Mouse (Mus musculus): ENCODE measurements around the gene Ppp4r1. TPM values are rescaled to one million over a fixed set of nuclear protein-coding genes. Genes with fewer than 3 reads are reported as not detected.

The Ppp4r1 gene
- polyA plus RNA-seq, 1 experiment from 2014 or later, result 9.4 TPM

DNA sequence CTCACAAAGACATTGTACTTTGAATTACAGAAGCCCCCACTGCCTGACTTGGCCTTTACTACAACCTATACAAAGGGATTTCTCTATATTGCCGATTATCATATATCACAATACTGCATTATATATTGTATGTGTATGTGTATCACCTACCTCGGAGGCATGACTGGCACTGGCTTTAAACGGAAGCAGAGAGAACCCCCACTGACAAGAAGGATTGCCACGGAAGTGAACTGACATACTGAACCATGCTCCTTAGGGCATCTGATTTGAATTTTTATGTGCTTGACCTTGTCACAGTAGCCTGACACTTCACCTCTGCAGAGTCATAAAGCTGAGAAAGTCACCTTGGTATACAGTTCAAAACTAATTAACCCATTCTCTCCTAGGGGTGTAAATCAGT lies 39.4 kb upstream of the Ppp4r1 start:
- Histone ChIP-seq H3K9ac (ENCODE audit: low read depth, low read length) (no peak overlapping the region), H3K4me2 (ENCODE audit: low read depth, low read length) (no peak overlapping the region), H3K9me3 (replicated peaks; ENCODE audit: control insufficient read depth, low read length) (no peaks in the 10 kb centered on the region), H3K27ac (ENCODE audit: low read length) (no peak overlapping the region), H3K4me3 (ENCODE audit: low read depth, low read length) (no peak overlapping the region), H3K27me3 (ENCODE audit: control insufficient read depth, insufficient read depth, low read depth, low read length) (no peaks in the 10 kb centered on the region), H3K36me3 (ENCODE audit: control insufficient read depth, insufficient read depth) (no peaks in the 10 kb centered on the region), H3K4me1 (ENCODE audit: control insufficient read depth, low read depth, low read length) (no peaks in the 10 kb centered on the region)
- ATAC-seq (ENCODE audit: low read depth), result no peak
- WGBS (ENCODE audit: insufficient replicate concordance), result 69% methylated on average over 4 of the region's 4 CpGs

- H3K36me3 ChIP-seq (ENCODE audit: control insufficient read depth, insufficient read depth), result no peaks in the 10 kb centered on the region
- no peak overlapping the region for H3K4me3 ChIP-seq (ENCODE audit: low read depth, low read length)
- WGBS (ENCODE audit: insufficient replicate concordance), result 68% methylated on average over 11 of the region's 11 CpGs
- no peaks in the 10 kb centered on the region for H3K27me3 ChIP-seq (ENCODE audit: control insufficient read depth, insufficient read depth, low read depth, low read length)
- no peak overlapping the region for H3K9ac ChIP-seq (ENCODE audit: low read depth, low read length)
- ATAC-seq (ENCODE audit: low read depth), result no peak
- H3K27ac ChIP-seq (ENCODE audit: low read length), result no peak overlapping the region
- no peaks in the 10 kb centered on the region for H3K4me1 ChIP-seq (ENCODE audit: control insufficient read depth, low read depth, low read length)
- no peaks in the 10 kb centered on the region for H3K9me3 ChIP-seq (replicated peaks; ENCODE audit: control insufficient read depth, low read length)
- no peak overlapping the region for H3K4me2 ChIP-seq (ENCODE audit: low read depth, low read length)
These were observed 38.6 kb upstream of the Ppp4r1 start for GRCm38 (mm10) chr17:65743664-65744330.

- Histone ChIP-seq H3K36me3 (ENCODE audit: control insufficient read depth, insufficient read depth) (no peaks in the 10 kb centered on the region), H3K27ac (ENCODE audit: low read length) (no peak overlapping the region), H3K4me3 (ENCODE audit: low read depth, low read length) (no peak overlapping the region), H3K9me3 (replicated peaks; ENCODE audit: control insufficient read depth, low read length) (no peaks in the 10 kb centered on the region), H3K4me2 (ENCODE audit: low read depth, low read length) (no peak overlapping the region), H3K27me3 (ENCODE audit: control insufficient read depth, insufficient read depth, low read depth, low read length) (no peaks in the 10 kb centered on the region), H3K4me1 (ENCODE audit: control insufficient read depth, low read depth, low read length) (no peaks in the 10 kb centered on the region), H3K9ac (ENCODE audit: low read depth, low read length) (no peak overlapping the region)
- WGBS (ENCODE audit: insufficient replicate concordance), result 79% methylated on average over 6 of the region's 6 CpGs
- ATAC-seq (ENCODE audit: low read depth), result no peak
These were observed 36.1 kb upstream of the Ppp4r1 start for GRCm38 (mm10) chr17:65746314-65746713.

DNA sequence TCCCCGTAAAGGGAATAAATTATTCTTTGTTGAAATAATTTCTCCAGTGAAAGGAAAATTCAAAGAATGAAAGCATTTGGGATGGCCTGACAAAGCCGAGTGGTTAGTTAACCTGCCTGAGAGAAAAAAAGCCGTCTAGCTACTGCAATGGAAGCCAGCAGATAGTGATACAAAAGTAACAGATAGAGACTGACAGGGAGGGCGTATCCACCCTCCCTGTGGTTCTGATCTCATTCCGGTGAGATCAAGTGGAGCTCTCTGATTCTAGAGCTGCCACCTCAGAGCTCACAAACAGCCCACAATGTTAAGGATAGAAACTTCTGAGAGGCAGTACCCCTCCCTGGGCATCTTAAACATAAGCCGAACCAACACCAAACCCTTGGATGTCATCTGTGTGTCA lies 33.4 kb upstream of the Ppp4r1 start:
- WGBS (ENCODE audit: insufficient replicate concordance), result 53% methylated on average over 6 of the region's 6 CpGs
- H3K9me3 ChIP-seq (replicated peaks; ENCODE audit: control insufficient read depth, low read length), result no peaks in the 10 kb centered on the region
- no peak for ATAC-seq (ENCODE audit: low read depth)
- no peaks in the 10 kb centered on the region for H3K36me3 ChIP-seq (ENCODE audit: control insufficient read depth, insufficient read depth)
- no peak overlapping the region for H3K4me2 ChIP-seq (ENCODE audit: low read depth, low read length)
- H3K4me3 ChIP-seq (ENCODE audit: low read depth, low read length), result no peak overlapping the region
- H3K9ac ChIP-seq (ENCODE audit: low read depth, low read length), result no peak overlapping the region
- H3K4me1 ChIP-seq (ENCODE audit: control insufficient read depth, low read depth, low read length), result no peaks in the 10 kb centered on the region
- no peaks in the 10 kb centered on the region for H3K27me3 ChIP-seq (ENCODE audit: control insufficient read depth, insufficient read depth, low read depth, low read length)
- H3K27ac ChIP-seq (ENCODE audit: low read length), result no peak overlapping the region

- 61% methylated on average over 7 of the region's 7 CpGs for WGBS (ENCODE audit: insufficient replicate concordance)
- Histone ChIP-seq H3K4me2 (ENCODE audit: low read depth, low read length) (no peak overlapping the region), H3K27ac (ENCODE audit: low read length) (no peak overlapping the region), H3K27me3 (ENCODE audit: control insufficient read depth, insufficient read depth, low read depth, low read length) (no peaks in the 10 kb centered on the region), H3K9me3 (replicated peaks; ENCODE audit: control insufficient read depth, low read length) (no peaks in the 10 kb centered on the region; the same call in 1 of the 2 replicates), H3K4me1 (ENCODE audit: control insufficient read depth, low read depth, low read length) (no peaks in the 10 kb centered on the region), H3K9ac (ENCODE audit: low read depth, low read length) (no peak overlapping the region), H3K36me3 (ENCODE audit: control insufficient read depth, insufficient read depth) (no peaks in the 10 kb centered on the region), H3K4me3 (ENCODE audit: low read depth, low read length) (no peak overlapping the region)
- no peak for ATAC-seq (ENCODE audit: low read depth)
These were observed 32.6 kb upstream of the Ppp4r1 start for GRCm38 (mm10) chr17:65749803-65750202.

GRCm38 (mm10) chr17:65750301-65750700 lies 32.1 kb upstream of the Ppp4r1 start:
- Histone ChIP-seq H3K27me3 (ENCODE audit: control insufficient read depth, insufficient read depth, low read depth, low read length) (no peaks in the 10 kb centered on the region), H3K4me1 (ENCODE audit: control insufficient read depth, low read depth, low read length) (no peaks in the 10 kb centered on the region), H3K4me3 (ENCODE audit: low read depth, low read length) (no peak overlapping the region), H3K36me3 (ENCODE audit: control insufficient read depth, insufficient read depth) (no peaks in the 10 kb centered on the region), H3K27ac (ENCODE audit: low read length) (no peak overlapping the region), H3K9ac (ENCODE audit: low read depth, low read length) (no peak overlapping the region), H3K9me3 (replicated peaks; ENCODE audit: control insufficient read depth, low read length) (no peaks in the 10 kb centered on the region; the same call in 1 of the 2 replicates), H3K4me2 (ENCODE audit: low read depth, low read length) (no peak overlapping the region)
- no peak for ATAC-seq (ENCODE audit: low read depth)

- Histone ChIP-seq H3K4me3 (ENCODE audit: low read depth, low read length) (no peak overlapping the region), H3K9ac (ENCODE audit: low read depth, low read length) (no peak overlapping the region), H3K36me3 (ENCODE audit: control insufficient read depth, insufficient read depth) (no peaks in the 10 kb centered on the region), H3K4me2 (ENCODE audit: low read depth, low read length) (no peak overlapping the region), H3K27me3 (ENCODE audit: control insufficient read depth, insufficient read depth, low read depth, low read length) (no peaks in the 10 kb centered on the region), H3K27ac (ENCODE audit: low read length) (no peak overlapping the region), H3K4me1 (ENCODE audit: control insufficient read depth, low read depth, low read length) (no peaks in the 10 kb centered on the region), H3K9me3 (replicated peaks; ENCODE audit: control insufficient read depth, low read length) (no peaks in the 10 kb centered on the region; the same call in 1 of the 2 replicates)
- no peak for ATAC-seq (ENCODE audit: low read depth)
- 76% methylated on average over 6 of the region's 6 CpGs for WGBS (ENCODE audit: insufficient replicate concordance)
These were observed 29.2 kb upstream of the Ppp4r1 start for GRCm38 (mm10) chr17:65753130-65753529.

- H3K4me1 ChIP-seq (ENCODE audit: control insufficient read depth, low read depth, low read length), result no peaks in the 10 kb centered on the region
- no peaks in the 10 kb centered on the region for H3K36me3 ChIP-seq (ENCODE audit: control insufficient read depth, insufficient read depth)
- no peak for ATAC-seq (ENCODE audit: low read depth)
- no peak overlapping the region for H3K4me2 ChIP-seq (ENCODE audit: low read depth, low read length)
- 71% methylated on average over 3 of the region's 3 CpGs for WGBS (ENCODE audit: insufficient replicate concordance)
- no peaks in the 10 kb centered on the region; the same call in 1 of the 2 replicates for H3K9me3 ChIP-seq (replicated peaks; ENCODE audit: control insufficient read depth, low read length)
- no peaks in the 10 kb centered on the region for H3K27me3 ChIP-seq (ENCODE audit: control insufficient read depth, insufficient read depth, low read depth, low read length)
- H3K4me3 ChIP-seq (ENCODE audit: low read depth, low read length), result no peak overlapping the region
- H3K27ac ChIP-seq (ENCODE audit: low read length), result no peak overlapping the region
- no peak overlapping the region for H3K9ac ChIP-seq (ENCODE audit: low read depth, low read length)
These were observed 26.5 kb upstream of the Ppp4r1 start for GRCm38 (mm10) chr17:65755857-65756256.

GRCm38 (mm10) chr17:65757150-65757549 lies 25.2 kb upstream of the Ppp4r1 start:
- Histone ChIP-seq H3K36me3 (ENCODE audit: control insufficient read depth, insufficient read depth) (no peaks in the 10 kb centered on the region), H3K4me2 (ENCODE audit: low read depth, low read length) (no peak overlapping the region), H3K9ac (ENCODE audit: low read depth, low read length) (no peak overlapping the region), H3K4me1 (ENCODE audit: control insufficient read depth, low read depth, low read length) (no peaks in the 10 kb centered on the region), H3K9me3 (replicated peaks; ENCODE audit: control insufficient read depth, low read length) (no peaks in the 10 kb centered on the region; the same call in 1 of the 2 replicates), H3K27ac (ENCODE audit: low read length) (no peak overlapping the region), H3K27me3 (ENCODE audit: control insufficient read depth, insufficient read depth, low read depth, low read length) (no peaks in the 10 kb centered on the region), H3K4me3 (ENCODE audit: low read depth, low read length) (no peak overlapping the region)
- 81% methylated on average over 6 of the region's 6 CpGs for WGBS (ENCODE audit: insufficient replicate concordance)
- no peak for ATAC-seq (ENCODE audit: low read depth)
